Mouse (Mus musculus) adrenal gland, postnatal 36 days (tissue): Measurements from ENCODE around the gene Shcbp1l. TPM values are rescaled to one million over a fixed set of nuclear protein-coding genes. Genes with fewer than 3 reads are reported as not detected.
A peak's percentile ranks its signal among the peaks of the same experiment; 100 is the strongest.
"Not testable (repeated sequence)": the region's sequence is repeated elsewhere in the genome, so short reads cannot be mapped to it uniquely, and the experiment has no call there.

Experiments used
- DNase-seq, 2 experiments: peaks; one replicate each; pipeline ENCODE4 v3.0.0; 2021; ENCODE audit warnings: mixed read lengths in 1 of 2
- total RNA-seq, 2 experiments: library from RNA; stranded (reverse); gene quantifications; 2 replicates each; pipeline ENCODE4 v1.2.3; 2021

Gene Shcbp1l
- total RNA-seq, 2 experiments from 2014 or later, result 0.20 to 0.36 TPM

GRCm38 (mm10) chr1:153424271-153424670, 691 bp upstream of the Shcbp1l start:
- DNase-seq, result no peak

GRCm38 (mm10) chr1:153431158-153431557, 6.2 kb downstream of the Shcbp1l start:
- no peak for DNase-seq

GRCm38 (mm10) chr1:153431701-153432100, 6.7 kb downstream of the Shcbp1l start:
- no peak for DNase-seq

- DNase-seq, result no peak
Measured at GRCm38 (mm10) chr1:153432329-153432728, 7.4 kb downstream of the Shcbp1l start.

GRCm38 (mm10) chr1:153433851-153434589, 9.1 kb downstream of the Shcbp1l start:
- DNase-seq, result no peak

- DNase-seq, result no peak
Measured at GRCm38 (mm10) chr1:153437536-153437935, 12.6 kb downstream of the Shcbp1l start.

GRCm38 (mm10) chr1:153440752-153441151, 15.8 kb downstream of the Shcbp1l start:
- no peak for DNase-seq

GRCm38 (mm10) chr1:153441656-153442055, 16.7 kb downstream of the Shcbp1l start:
- no peak for DNase-seq

- no peak for DNase-seq
Measured at GRCm38 (mm10) chr1:153443019-153443418, 18.1 kb downstream of the Shcbp1l start.

- DNase-seq, result no peak
Measured at GRCm38 (mm10) chr1:153443632-153444031, 18.7 kb downstream of the Shcbp1l start.

GRCm38 (mm10) chr1:153446120-153446831, 21.3 kb downstream of the Shcbp1l start:
- DNase-seq, result no peak

- DNase-seq, result peak; percentile 36 to 43
Measured at GRCm38 (mm10) chr1:153451237-153452154, 26.5 kb downstream of the Shcbp1l start.

- DNase-seq, result no peak
Measured at GRCm38 (mm10) chr1:153453146-153453642, 28.2 kb downstream of the Shcbp1l start.

- DNase-seq, result no peak
Measured at GRCm38 (mm10) chr1:153456137-153456536, 31.2 kb downstream of the Shcbp1l start.

- DNase-seq, result peak in 1 of 2 experiments; percentile 25
Measured at GRCm38 (mm10) chr1:153461796-153462195, 36.8 kb downstream of the Shcbp1l start.

- no peak for DNase-seq
Measured at GRCm38 (mm10) chr1:153479296-153479695, 54.3 kb downstream of the Shcbp1l start.

- DNase-seq, result peak; percentile 76 to 81
Measured at GRCm38 (mm10) chr1:153480386-153481024, 55.5 kb downstream of the Shcbp1l start.

- no peak for DNase-seq
Measured at GRCm38 (mm10) chr1:153481025-153481412, 56.1 kb downstream of the Shcbp1l start.

GRCm38 (mm10) chr1:153485201-153485796, 60.3 kb downstream of the Shcbp1l start:
- DNase-seq, result no peak

GRCm38 (mm10) chr1:153486120-153486519, 61.2 kb downstream of the Shcbp1l start:
- not testable (repeated sequence) for DNase-seq
